Mouse (Mus musculus) liver, postnatal 0 days (tissue): ENCODE data around the gene Polk.

Experiments used
- CTCF ChIP-seq: sonication (generic); IDR thresholded peaks from 2 replicates; pipeline ENCODE4 v1.5.1; 2016; ENCODE audit warnings: antibody characterized with exemption, low read depth
- EP300 ChIP-seq: IDR thresholded peaks from 2 replicates; pipeline ENCODE4 v1.6.1; 2016; ENCODE audit warnings: antibody characterized with exemption, low read depth, mild to moderate bottlenecking

DNA sequence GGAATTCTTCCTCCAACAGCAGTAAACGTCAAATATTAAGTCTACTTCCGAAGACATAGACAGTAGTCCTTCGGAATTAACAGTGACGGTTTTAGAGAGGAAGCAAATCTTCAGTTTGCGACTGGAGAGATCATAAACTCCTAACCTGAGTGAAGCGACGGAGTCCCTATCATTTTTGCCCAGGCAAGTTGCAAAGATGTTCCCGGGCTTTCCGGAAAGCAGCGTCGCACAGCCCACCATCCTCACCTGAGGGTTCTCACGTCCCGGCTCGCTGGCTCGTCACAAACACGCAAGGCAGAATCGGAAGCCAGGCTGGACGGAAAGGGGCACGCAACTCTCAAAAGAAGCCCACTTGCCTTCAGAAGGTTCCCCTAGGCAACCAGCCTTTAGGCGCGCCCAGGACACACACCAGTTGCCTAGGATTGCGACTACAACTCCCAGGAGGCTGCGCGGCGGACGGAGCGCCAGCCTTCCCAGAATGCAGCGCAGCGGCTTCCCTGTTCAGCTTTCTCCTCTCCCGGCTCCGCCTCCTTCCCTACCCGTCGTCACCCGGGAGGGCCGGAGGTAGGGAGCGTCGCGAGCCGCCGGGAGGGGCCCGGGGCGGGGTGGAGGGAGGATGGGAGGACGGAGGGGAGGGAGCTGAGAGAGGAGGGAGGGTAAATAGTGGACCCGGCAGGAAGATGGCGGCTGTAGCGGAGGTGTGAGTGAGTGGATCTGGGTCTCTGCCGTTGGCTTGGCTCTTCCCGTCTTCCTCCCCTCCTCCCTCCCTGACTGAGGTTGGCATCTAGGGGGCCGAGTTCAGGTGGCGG lies at the start of gene Polk, which contains the start of gene Col4a3bp:
- TF ChIP-seq CTCF = no peak
- TF ChIP-seq EP300 = no peak
